Mouse (Mus musculus): ENCODE measurements at regions not wholly inside any gene's neighbourhood (a gene's known extent, or its start where the extent isn't known, plus 50 kb on each side); places are given as distances from the start of the nearest gene placed in this dataset.

GRCm38 (mm10) chr4:124016401-124016800 lies 98.6 kb upstream of the 4930535I16Rik start:
- 53% methylated on average over 3 of the region's 3 CpGs for WGBS
- TF ChIP-seq POLR2A (IDR thresholded peaks at IDR 0.05; ENCODE audit: borderline replicate concordance, extremely low read depth, low read depth, low read length) (no peak), CTCF (IDR thresholded peaks at IDR 0.05; ENCODE audit: insufficient read depth, low read length) (no peak)
- H3K4me3 ChIP-seq (replicated peaks; ENCODE audit: extremely low read depth, low read depth, low read length) = no peak overlapping the region
- no peaks in the 10 kb centered on the region for H3K4me1 ChIP-seq (ENCODE audit: control insufficient read depth, insufficient read depth, low read length)
- DNase-seq = no peak

GRCm38 (mm10) chr4:124015323-124015722 lies 97.5 kb upstream of the 4930535I16Rik start:
- 49% methylated on average over 6 of the region's 6 CpGs for WGBS
- Histone ChIP-seq H3K4me3 (replicated peaks; ENCODE audit: extremely low read depth, low read depth, low read length) (no peak overlapping the region), H3K4me1 (ENCODE audit: control insufficient read depth, insufficient read depth, low read length) (no peaks in the 10 kb centered on the region)
- TF ChIP-seq POLR2A (IDR thresholded peaks at IDR 0.05; ENCODE audit: borderline replicate concordance, extremely low read depth, low read depth, low read length) (no peak), CTCF (IDR thresholded peaks at IDR 0.05; ENCODE audit: insufficient read depth, low read length) (no peak)
- DNase-seq = no peak

GRCm38 (mm10) chr4:124012406-124012805 lies 94.6 kb upstream of the 4930535I16Rik start:
- no peak for DNase-seq
- Histone ChIP-seq H3K4me3 (replicated peaks; ENCODE audit: extremely low read depth, low read depth, low read length) (no peak overlapping the region), H3K4me1 (ENCODE audit: control insufficient read depth, insufficient read depth, low read length) (no peaks in the 10 kb centered on the region)
- 34% methylated on average over 6 of the region's 6 CpGs for WGBS
- TF ChIP-seq CTCF (IDR thresholded peaks at IDR 0.05; ENCODE audit: insufficient read depth, low read length) (no peak), POLR2A (IDR thresholded peaks at IDR 0.05; ENCODE audit: borderline replicate concordance, extremely low read depth, low read depth, low read length) (no peak)

GRCm38 (mm10) chr4:124008725-124009124 lies 90.9 kb upstream of the 4930535I16Rik start:
- 91% methylated on average over 1 of the region's 1 CpGs for WGBS
- Histone ChIP-seq H3K4me3 (replicated peaks; ENCODE audit: extremely low read depth, low read depth, low read length) (no peak overlapping the region), H3K4me1 (ENCODE audit: control insufficient read depth, insufficient read depth, low read length) (no peaks in the 10 kb centered on the region)
- DNase-seq = no peak
- TF ChIP-seq POLR2A (IDR thresholded peaks at IDR 0.05; ENCODE audit: borderline replicate concordance, extremely low read depth, low read depth, low read length) (no peak), CTCF (IDR thresholded peaks at IDR 0.05; ENCODE audit: insufficient read depth, low read length) (no peak)

GRCm38 (mm10) chr4:124005626-124006315 lies 87.9 kb upstream of the 4930535I16Rik start:
- TF ChIP-seq POLR2A (IDR thresholded peaks at IDR 0.05; ENCODE audit: borderline replicate concordance, extremely low read depth, low read depth, low read length) (no peak), CTCF (IDR thresholded peaks at IDR 0.05; ENCODE audit: insufficient read depth, low read length) (no peak)
- Histone ChIP-seq H3K4me1 (ENCODE audit: control insufficient read depth, insufficient read depth, low read length) (no peaks in the 10 kb centered on the region), H3K4me3 (replicated peaks; ENCODE audit: extremely low read depth, low read depth, low read length) (no peak overlapping the region)
- 40% methylated on average over 17 of the region's 17 CpGs for WGBS
- no peak for DNase-seq

GRCm38 (mm10) chr4:124002760-124003159 lies 84.9 kb upstream of the 4930535I16Rik start:
- no peak for DNase-seq
- no peak overlapping the region for H3K4me3 ChIP-seq (replicated peaks; ENCODE audit: extremely low read depth, low read depth, low read length)
- no peaks in the 10 kb centered on the region for H3K4me1 ChIP-seq (ENCODE audit: control insufficient read depth, insufficient read depth, low read length)
- WGBS = 12% methylated on average over 6 of the region's 6 CpGs
- no peak for TF ChIP-seq CTCF (IDR thresholded peaks at IDR 0.05; ENCODE audit: insufficient read depth, low read length)

- Histone ChIP-seq H3K4me1 (ENCODE audit: control insufficient read depth, insufficient read depth, low read length) (no peaks in the 10 kb centered on the region), H3K4me3 (replicated peaks; ENCODE audit: extremely low read depth, low read depth, low read length) (no peak overlapping the region)
- no peak for TF ChIP-seq POLR2A (IDR thresholded peaks at IDR 0.05; ENCODE audit: borderline replicate concordance, extremely low read depth, low read depth, low read length)
- no peak for TF ChIP-seq CTCF (IDR thresholded peaks at IDR 0.05; ENCODE audit: insufficient read depth, low read length)
- WGBS = 51% methylated on average over 7 of the region's 7 CpGs
- DNase-seq = no peak
Observed at GRCm38 (mm10) chr4:124002105-124002504, 84.3 kb upstream of the 4930535I16Rik start.

GRCm38 (mm10) chr4:123995815-123996214 lies 78.0 kb upstream of the 4930535I16Rik start:
- H3K4me3 ChIP-seq (replicated peaks; ENCODE audit: extremely low read depth, low read depth, low read length) = no peak overlapping the region
- DNase-seq = no peak
- WGBS = 47% methylated on average over 8 of the region's 8 CpGs
- no peaks in the 10 kb centered on the region; the same call in 1 of the 2 replicates for H3K4me1 ChIP-seq (ENCODE audit: control insufficient read depth, insufficient read depth, low read length)
- TF ChIP-seq CTCF (IDR thresholded peaks at IDR 0.05; ENCODE audit: insufficient read depth, low read length) (no peak), POLR2A (IDR thresholded peaks at IDR 0.05; ENCODE audit: borderline replicate concordance, extremely low read depth, low read depth, low read length) (no peak)

GRCm38 (mm10) chr4:123991223-123991622 lies 73.4 kb upstream of the 4930535I16Rik start:
- DNase-seq = no peak
- TF ChIP-seq POLR2A (IDR thresholded peaks at IDR 0.05; ENCODE audit: borderline replicate concordance, extremely low read depth, low read depth, low read length) (no peak), CTCF (IDR thresholded peaks at IDR 0.05; ENCODE audit: insufficient read depth, low read length) (no peak)
- H3K4me3 ChIP-seq (replicated peaks; ENCODE audit: extremely low read depth, low read depth, low read length) = no peak overlapping the region
- WGBS = 7% methylated on average over 10 of the region's 10 CpGs
- peaks cover 2% of the 10 kb centered on the region; the same call in 1 of the 2 replicates for H3K4me1 ChIP-seq (ENCODE audit: control insufficient read depth, insufficient read depth, low read length)

Measured in lung, adult 2 months (tissue).